Mouse (Mus musculus) stomach, postnatal 0 days (tissue): ENCODE data around the gene Ankrd33b.

Source experiments
- CTCF ChIP-seq: IDR thresholded peaks from 2 replicates; pipeline ENCODE4 v1.5.1; 2016; ENCODE audit warnings: antibody characterized with exemption, low read depth, mild to moderate bottlenecking, moderate library complexity
- EP300 ChIP-seq: optimal IDR thresholded peaks from 2 replicates; pipeline ENCODE3; 2016; ENCODE audit warnings: antibody characterized with exemption

DNA sequence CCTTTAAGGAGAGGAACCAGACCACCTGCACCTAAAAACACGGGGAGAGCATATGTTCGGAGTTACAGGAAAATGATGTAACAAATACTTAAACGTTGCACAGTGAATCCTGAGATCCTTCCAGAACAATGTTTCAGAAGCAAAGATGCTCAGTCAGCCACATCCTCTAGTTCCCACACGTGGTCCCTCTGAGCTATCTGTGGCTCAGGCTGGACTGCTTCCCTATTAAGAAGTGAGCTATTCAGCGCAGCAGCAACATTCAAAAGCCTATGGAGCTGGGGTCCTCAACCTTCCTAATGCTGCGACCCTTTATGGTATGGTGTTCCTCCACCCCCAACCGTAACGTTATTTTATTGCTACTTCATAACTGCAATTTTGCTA is 3.6 kb downstream of the Ankrd33b start:
- TF ChIP-seq CTCF (no peak), EP300 (no peak)
